Mouse (Mus musculus): ENCODE data around the gene Stub1. TPM values are rescaled to one million over a fixed set of nuclear protein-coding genes. Genes with fewer than 3 reads are reported as not detected.

The Stub1 gene
- polyA plus RNA-seq, 1 experiment: 246 TPM

GRCm38 (mm10) chr17:25879750-25880149 is 46.5 kb upstream of the Stub1 start:
- H3K4me3 ChIP-seq (ENCODE audit: insufficient read depth, poor library complexity, severe bottlenecking): no peak overlapping the region
- peaks cover 17% of the 10 kb centered on the region for H3K36me3 ChIP-seq (ENCODE audit: control insufficient read depth, insufficient read depth)
- H3ac ChIP-seq (ENCODE audit: control insufficient read depth, insufficient read length, low read depth): no peak overlapping the region
- no peaks in the 10 kb centered on the region for H3K79me3 ChIP-seq (ENCODE audit: low read depth)
- H3K27me3 ChIP-seq (ENCODE audit: control insufficient read depth, insufficient read depth, insufficient read length): no peaks in the 10 kb centered on the region
- H3K79me2 ChIP-seq (ENCODE audit: control insufficient read depth, insufficient read depth): peaks cover 8% of the 10 kb centered on the region
- TF ChIP-seq MYOD1 (IDR thresholded peaks at IDR 0.05; ENCODE audit: control insufficient read depth, insufficient read length, low read depth) (no peak), FOSL1 (IDR thresholded peaks at IDR 0.05; ENCODE audit: insufficient read depth, low read length, poor library complexity, severe bottlenecking) (no peak), CEBPB (IDR thresholded peaks at IDR 0.05; ENCODE audit: low read depth) (no peak)

- H3K79me2 ChIP-seq (ENCODE audit: control insufficient read depth, insufficient read depth): peaks cover 8% of the 10 kb centered on the region
- TF ChIP-seq USF1 (IDR thresholded peaks at IDR 0.05; ENCODE audit: low read depth) (no peak), FOSL1 (IDR thresholded peaks at IDR 0.05; ENCODE audit: insufficient read depth, low read length, poor library complexity, severe bottlenecking) (no peak), CTCF (IDR thresholded peaks at IDR 0.05; ENCODE audit: control insufficient read depth, insufficient read depth, insufficient read length) (peak; percentile 38)
- no peak overlapping the region for H3ac ChIP-seq (ENCODE audit: control insufficient read depth, insufficient read length, low read depth)
- H3K4me3 ChIP-seq (ENCODE audit: insufficient read depth, poor library complexity, severe bottlenecking): no peak overlapping the region
- H3K36me3 ChIP-seq (ENCODE audit: control insufficient read depth, insufficient read depth): peaks cover 17% of the 10 kb centered on the region
- H3K27me3 ChIP-seq (ENCODE audit: control insufficient read depth, insufficient read depth, insufficient read length): no peaks in the 10 kb centered on the region
- no peaks in the 10 kb centered on the region for H3K79me3 ChIP-seq (ENCODE audit: low read depth)
These were observed 46.1 kb upstream of the Stub1 start for GRCm38 (mm10) chr17:25879261-25879660.

- no peaks in the 10 kb centered on the region for H3K27me3 ChIP-seq (ENCODE audit: control insufficient read depth, insufficient read depth, insufficient read length)
- H3K79me3 ChIP-seq (ENCODE audit: low read depth): no peaks in the 10 kb centered on the region
- H3K36me3 ChIP-seq (ENCODE audit: control insufficient read depth, insufficient read depth): peaks cover 14% of the 10 kb centered on the region
- peaks cover 8% of the 10 kb centered on the region for H3K79me2 ChIP-seq (ENCODE audit: control insufficient read depth, insufficient read depth)
- H3ac ChIP-seq (ENCODE audit: control insufficient read depth, insufficient read length, low read depth): no peak overlapping the region
- no peak overlapping the region for H3K4me3 ChIP-seq (ENCODE audit: insufficient read depth, poor library complexity, severe bottlenecking)
- TF ChIP-seq MYOG (IDR thresholded peaks at IDR 0.05; ENCODE audit: control insufficient read depth, extremely low read depth, insufficient read length): no peak
- no peak for TF ChIP-seq FOSL1 (IDR thresholded peaks at IDR 0.05; ENCODE audit: insufficient read depth, low read length, poor library complexity, severe bottlenecking)
- no peak for TF ChIP-seq CTCF (IDR thresholded peaks at IDR 0.05; ENCODE audit: control insufficient read depth, insufficient read depth, insufficient read length)
- TF ChIP-seq CEBPB (IDR thresholded peaks at IDR 0.05; ENCODE audit: low read depth): no peak
- TF ChIP-seq USF1 (IDR thresholded peaks at IDR 0.05; ENCODE audit: low read depth): no peak
- no peak for TF ChIP-seq MAX (IDR thresholded peaks at IDR 0.05)
- no peak for TF ChIP-seq MYOD1 (IDR thresholded peaks at IDR 0.05; ENCODE audit: control insufficient read depth, insufficient read length, low read depth)
These were observed 45.5 kb upstream of the Stub1 start for GRCm38 (mm10) chr17:25878611-25879180.

- H3K79me3 ChIP-seq (ENCODE audit: low read depth): no peaks in the 10 kb centered on the region
- H3K27me3 ChIP-seq (ENCODE audit: control insufficient read depth, insufficient read depth, insufficient read length): no peaks in the 10 kb centered on the region
- no peak overlapping the region for H3K4me3 ChIP-seq (ENCODE audit: insufficient read depth, poor library complexity, severe bottlenecking)
- H3K36me3 ChIP-seq (ENCODE audit: control insufficient read depth, insufficient read depth): peaks cover 10% of the 10 kb centered on the region
- H3ac ChIP-seq (ENCODE audit: control insufficient read depth, insufficient read length, low read depth): no peak overlapping the region
- H3K79me2 ChIP-seq (ENCODE audit: control insufficient read depth, insufficient read depth): peaks cover 8% of the 10 kb centered on the region
- TF ChIP-seq FOSL1 (IDR thresholded peaks at IDR 0.05; ENCODE audit: insufficient read depth, low read length, poor library complexity, severe bottlenecking) (no peak), CEBPB (IDR thresholded peaks at IDR 0.05; ENCODE audit: low read depth) (no peak), MYOD1 (IDR thresholded peaks at IDR 0.05; ENCODE audit: control insufficient read depth, insufficient read length, low read depth) (no peak), CTCF (IDR thresholded peaks at IDR 0.05; ENCODE audit: control insufficient read depth, insufficient read depth, insufficient read length) (no peak), MYOG (IDR thresholded peaks at IDR 0.05; ENCODE audit: control insufficient read depth, extremely low read depth, insufficient read length) (no peak), USF1 (IDR thresholded peaks at IDR 0.05; ENCODE audit: low read depth) (no peak), MAX (IDR thresholded peaks at IDR 0.05) (no peak)
These were observed 44.8 kb upstream of the Stub1 start for GRCm38 (mm10) chr17:25877741-25878610.

- TF ChIP-seq MYOD1 (IDR thresholded peaks at IDR 0.05; ENCODE audit: control insufficient read depth, insufficient read length, low read depth) (no peak), CEBPB (IDR thresholded peaks at IDR 0.05; ENCODE audit: low read depth) (no peak), CTCF (IDR thresholded peaks at IDR 0.05; ENCODE audit: control insufficient read depth, insufficient read depth, insufficient read length) (no peak), MYOG (IDR thresholded peaks at IDR 0.05; ENCODE audit: control insufficient read depth, extremely low read depth, insufficient read length) (no peak), MAX (IDR thresholded peaks at IDR 0.05) (no peak), USF1 (IDR thresholded peaks at IDR 0.05; ENCODE audit: low read depth) (no peak), FOSL1 (IDR thresholded peaks at IDR 0.05; ENCODE audit: insufficient read depth, low read length, poor library complexity, severe bottlenecking) (no peak)
- Histone ChIP-seq H3K4me3 (ENCODE audit: insufficient read depth, poor library complexity, severe bottlenecking) (no peak overlapping the region), H3K27me3 (ENCODE audit: control insufficient read depth, insufficient read depth, insufficient read length) (no peaks in the 10 kb centered on the region), H3K79me3 (ENCODE audit: low read depth) (no peaks in the 10 kb centered on the region), H3K79me2 (ENCODE audit: control insufficient read depth, insufficient read depth) (peaks cover 8% of the 10 kb centered on the region), H3ac (ENCODE audit: control insufficient read depth, insufficient read length, low read depth) (no peak overlapping the region), H3K36me3 (ENCODE audit: control insufficient read depth, insufficient read depth) (peaks cover 10% of the 10 kb centered on the region)
These were observed 43.8 kb upstream of the Stub1 start for GRCm38 (mm10) chr17:25877025-25877424.
